Mouse (Mus musculus) midbrain, embryonic 10.5 days (tissue): ENCODE results near the gene Ptpn4. TPM values are rescaled to one million over a fixed set of nuclear protein-coding genes. Genes with fewer than 3 reads are reported as not detected.
A peak's percentile ranks its signal among the peaks of the same experiment; 100 is the strongest.

ENCODE experiments used
- DNase-seq: peaks from one replicate; pipeline ENCODE4 v3.0.0-alpha.2; 2017; ENCODE audit warnings: low spot score
- H3K27ac ChIP-seq: fragments of 300-500 bp; sonication (generic); replicated peaks from 2 replicates; pipeline ENCODE4 v1.5.1; 2016; ENCODE audit warnings: mild to moderate bottlenecking
- H3K27me3 ChIP-seq: fragments of 300-500 bp; sonication (generic); 2 replicates; pipeline ENCODE4 v1.6.1; 2016; ENCODE audit warnings: low read depth, mild to moderate bottlenecking; ENCODE audit not compliant: poor library complexity, severe bottlenecking
- H3K36me3 ChIP-seq: fragments of 300-500 bp; sonication (generic); 2 replicates; pipeline ENCODE4 v1.6.1; 2016; ENCODE audit warnings: mild to moderate bottlenecking, moderate library complexity
- H3K4me1 ChIP-seq: fragments of 300-500 bp; sonication (generic); 2 replicates; pipeline ENCODE4 v1.6.1; 2016
- H3K4me3 ChIP-seq: fragments of 300-500 bp; sonication (generic); 2 replicates; pipeline ENCODE4 v1.5.1; 2016; ENCODE audit warnings: mild to moderate bottlenecking, moderate library complexity
- H3K9me3 ChIP-seq: fragments of 300-500 bp; sonication (generic); replicated peaks from 2 replicates; pipeline ENCODE4 v1.6.1; 2016; ENCODE audit warnings: mild to moderate bottlenecking
- WGBS: fragments of 180-500 bp; shearing (Covaris S2); methylation state at CpG from one replicate; pipeline ENCODE4 v1.1.7; 2016; 5-methylcytosine and 5-hydroxymethylcytosine counted together
- polyA plus RNA-seq: library from polyadenylated mRNA; unstranded; fragments of >200 nt; fragmentation: Nextera tagmentation; extraction: Ambion mirVana; gene quantifications from 2 replicates; pipeline ENCODE4 v1.2.1, GENCODE M21; 2016

Gene Ptpn4
- polyA plus RNA-seq, 1 experiment from 2014 or later = 7.3 TPM

DNA sequence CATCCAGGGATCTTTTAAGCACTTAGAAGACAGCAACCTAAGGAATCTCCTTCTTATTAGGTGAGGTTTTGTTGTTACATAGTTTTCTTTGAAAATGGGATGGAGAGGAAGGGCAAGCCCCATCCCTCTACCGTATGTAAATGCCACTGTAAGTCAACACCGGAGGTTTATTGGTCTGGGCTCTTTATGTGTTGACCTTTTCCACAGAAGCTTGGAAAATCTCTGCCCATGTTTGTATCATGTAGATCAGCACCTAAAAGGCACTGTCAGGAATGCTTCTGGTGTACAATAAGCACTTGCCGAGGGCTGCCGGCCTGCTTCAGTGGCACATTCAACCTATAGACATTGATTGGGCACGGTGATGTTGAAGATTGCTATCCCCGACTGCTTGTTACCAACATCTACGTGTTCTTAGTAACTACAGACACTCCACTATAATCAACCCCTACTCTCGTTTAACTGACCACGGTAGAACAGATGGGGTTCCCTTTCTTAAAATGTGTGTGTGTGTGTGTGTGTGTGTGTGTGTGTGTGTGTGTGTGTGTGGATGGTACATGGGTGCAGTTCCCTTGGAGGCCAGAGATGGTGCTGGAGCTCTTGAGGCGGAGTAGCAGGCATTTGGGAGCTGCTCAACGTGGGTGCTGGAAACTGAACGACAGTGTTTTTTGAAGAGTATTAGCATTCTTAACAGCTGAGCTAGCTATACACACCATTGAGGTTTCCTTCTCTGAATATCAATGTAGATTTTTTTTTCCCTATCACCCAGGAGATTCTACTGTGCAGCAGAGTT is 11.9 kb upstream of the Ptpn4 start:
- no peak for DNase-seq
- no peaks in the 10 kb centered on the region for H3K9me3 ChIP-seq
- H3K4me3 ChIP-seq = no peak overlapping the region
- no peaks in the 10 kb centered on the region for H3K36me3 ChIP-seq
- H3K27me3 ChIP-seq = no peaks in the 10 kb centered on the region
- WGBS = 92% methylated on average over 12 of the region's 12 CpGs
- no peaks in the 10 kb centered on the region for H3K4me1 ChIP-seq
- H3K27ac ChIP-seq = no peak overlapping the region

DNA sequence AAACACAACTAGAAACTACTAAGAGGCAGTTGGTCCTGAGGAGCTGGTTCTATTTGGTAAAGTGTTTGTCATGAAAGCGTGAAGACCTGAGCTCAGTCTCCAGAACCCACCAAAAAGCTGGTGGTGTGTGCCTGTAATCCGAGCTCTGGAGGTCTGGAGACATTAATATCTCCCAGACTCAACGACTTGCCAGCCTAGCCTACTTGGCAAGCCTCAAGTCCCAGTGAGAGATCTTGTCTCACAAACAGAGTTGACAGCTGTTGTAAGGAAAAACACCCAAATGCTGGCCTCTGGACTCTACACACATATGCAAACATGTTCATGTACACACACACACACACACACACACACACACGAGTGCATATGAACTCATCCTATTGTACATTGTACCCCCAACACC is 7.9 kb upstream of the Ptpn4 start:
- Histone ChIP-seq H3K27ac (no peak overlapping the region), H3K36me3 (no peaks in the 10 kb centered on the region), H3K9me3 (no peaks in the 10 kb centered on the region), H3K4me1 (no peaks in the 10 kb centered on the region), H3K4me3 (no peak overlapping the region), H3K27me3 (no peaks in the 10 kb centered on the region)
- no peak for DNase-seq
- 88% methylated on average over 4 of the region's 4 CpGs for WGBS

DNA sequence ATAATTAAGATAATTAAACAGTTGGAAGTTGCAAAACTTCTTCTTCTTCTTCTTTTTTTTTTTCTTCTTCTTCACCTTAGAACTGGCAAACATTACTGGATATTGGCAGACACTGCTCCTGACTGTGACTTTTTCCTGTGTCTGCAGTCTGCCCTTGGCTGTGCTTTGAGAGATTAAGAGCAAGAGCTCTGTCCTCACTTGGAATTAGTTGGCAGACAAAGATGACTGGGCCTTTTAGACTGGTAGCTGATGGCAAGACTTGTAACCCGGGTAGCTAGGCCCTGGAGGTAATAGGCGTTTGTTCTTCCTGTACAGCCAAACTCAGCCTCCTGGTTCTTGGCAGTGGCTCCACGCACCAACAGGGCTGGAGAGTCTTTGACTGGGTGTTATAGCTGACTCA is 5.7 kb upstream of the Ptpn4 start:
- no peaks in the 10 kb centered on the region for H3K4me1 ChIP-seq
- H3K27me3 ChIP-seq = no peaks in the 10 kb centered on the region
- H3K4me3 ChIP-seq = no peak overlapping the region
- H3K27ac ChIP-seq = no peak overlapping the region
- DNase-seq = no peak
- no peaks in the 10 kb centered on the region for H3K9me3 ChIP-seq
- no peaks in the 10 kb centered on the region for H3K36me3 ChIP-seq
- WGBS = 78% methylated on average over 3 of the region's 3 CpGs

DNA sequence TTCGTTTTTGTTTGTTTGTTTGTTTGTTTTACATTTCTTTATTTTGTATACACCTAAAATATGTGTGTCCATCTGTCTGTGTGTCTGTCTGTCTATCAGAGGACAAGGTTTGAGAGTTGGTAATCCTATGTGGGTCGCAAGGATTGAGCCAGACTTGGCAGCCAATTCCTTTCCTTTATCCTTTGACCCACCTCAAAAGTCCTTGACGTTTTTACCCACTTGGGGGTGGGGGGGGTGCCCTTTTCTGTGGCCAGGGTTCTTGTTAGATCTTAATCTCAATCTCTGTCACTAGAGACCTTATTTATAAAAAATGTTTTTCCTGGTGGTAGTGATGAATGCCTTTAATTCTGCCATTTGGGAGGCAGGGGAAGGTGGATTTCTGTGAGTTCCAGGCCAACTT is 828 bp upstream of the Ptpn4 start:
- DNase-seq = no peak
- Histone ChIP-seq H3K4me3 (no peak overlapping the region), H3K4me1 (peaks cover 20% of the 10 kb centered on the region), H3K27ac (no peak overlapping the region), H3K27me3 (no peaks in the 10 kb centered on the region), H3K36me3 (no peaks in the 10 kb centered on the region), H3K9me3 (no peaks in the 10 kb centered on the region)
- 43% methylated on average over 3 of the region's 3 CpGs for WGBS

DNA sequence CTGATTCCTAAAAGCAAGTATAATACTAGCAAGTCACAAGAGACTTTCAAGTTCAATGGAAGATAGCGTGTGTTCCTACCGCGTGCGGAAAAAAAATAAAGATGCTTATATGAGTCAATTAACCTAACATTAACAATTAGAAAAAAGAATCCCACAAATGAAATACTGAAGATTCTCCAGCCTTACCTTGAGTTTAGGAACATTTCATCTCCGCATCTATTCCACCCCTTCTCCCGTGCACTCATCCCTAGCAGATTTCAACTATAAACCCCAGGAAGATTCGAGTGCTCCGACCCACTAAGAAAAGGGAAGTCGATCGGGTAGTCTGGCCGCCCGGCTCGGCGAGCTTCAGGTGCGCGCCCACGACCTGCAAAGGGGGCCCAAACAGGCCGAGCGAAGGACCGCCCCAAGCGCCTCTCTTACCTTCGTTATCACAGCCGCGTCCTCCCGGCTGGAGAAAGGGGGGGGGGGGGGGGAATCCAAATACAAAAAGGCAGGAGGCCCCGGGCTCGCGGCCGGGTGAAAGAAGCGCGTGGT is 866 bp downstream of the Ptpn4 start:
- Histone ChIP-seq H3K27ac (peak overlapping the region; percentile 97), H3K9me3 (no peaks in the 10 kb centered on the region), H3K27me3 (no peaks in the 10 kb centered on the region), H3K36me3 (no peaks in the 10 kb centered on the region), H3K4me3 (peak overlapping the region; percentile 91), H3K4me1 (peaks cover 20% of the 10 kb centered on the region)
- WGBS = under 1% methylated on average over 31 of the region's 31 CpGs
- no peak for DNase-seq

DNA sequence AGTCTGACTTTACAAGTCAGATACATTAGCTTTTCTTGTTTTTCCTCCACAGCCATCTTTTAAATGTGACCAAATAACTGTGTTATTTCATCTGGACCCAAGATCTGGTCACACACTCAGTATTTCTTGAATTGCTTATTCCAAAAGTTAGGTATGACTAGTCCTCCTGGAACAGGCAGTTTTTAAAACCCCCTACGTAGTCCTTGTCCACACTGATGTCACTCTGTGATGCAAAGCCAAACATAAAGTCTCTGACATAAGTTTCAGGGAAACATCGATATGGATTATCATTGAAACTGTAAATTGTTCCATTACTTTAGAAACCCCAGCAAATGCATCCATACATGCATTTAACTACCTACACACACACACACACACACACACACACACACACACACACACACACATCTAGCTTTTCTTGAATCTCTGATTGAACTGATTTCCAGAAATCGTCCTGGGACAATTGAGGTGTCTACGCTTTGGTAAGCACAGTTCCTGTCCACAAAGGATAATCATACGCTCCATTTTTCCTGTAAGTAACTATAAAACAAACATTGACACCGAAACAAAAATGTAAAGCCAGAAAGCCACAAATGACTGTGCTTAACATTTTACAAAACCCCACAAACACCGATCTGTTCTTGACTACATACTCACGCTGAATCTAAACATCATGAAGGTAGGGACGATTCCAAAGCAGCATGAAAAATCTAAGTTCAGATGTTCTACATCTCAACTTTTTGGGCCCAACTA is 1.5 kb downstream of the Ptpn4 start:
- Histone ChIP-seq H3K36me3 (no peaks in the 10 kb centered on the region), H3K4me3 (peak overlapping the region; percentile 91), H3K27ac (peak overlapping the region; percentile 97), H3K27me3 (no peaks in the 10 kb centered on the region), H3K4me1 (peaks cover 20% of the 10 kb centered on the region), H3K9me3 (no peaks in the 10 kb centered on the region)
- WGBS = 20% methylated on average over 9 of the region's 9 CpGs
- no peak for DNase-seq

DNA sequence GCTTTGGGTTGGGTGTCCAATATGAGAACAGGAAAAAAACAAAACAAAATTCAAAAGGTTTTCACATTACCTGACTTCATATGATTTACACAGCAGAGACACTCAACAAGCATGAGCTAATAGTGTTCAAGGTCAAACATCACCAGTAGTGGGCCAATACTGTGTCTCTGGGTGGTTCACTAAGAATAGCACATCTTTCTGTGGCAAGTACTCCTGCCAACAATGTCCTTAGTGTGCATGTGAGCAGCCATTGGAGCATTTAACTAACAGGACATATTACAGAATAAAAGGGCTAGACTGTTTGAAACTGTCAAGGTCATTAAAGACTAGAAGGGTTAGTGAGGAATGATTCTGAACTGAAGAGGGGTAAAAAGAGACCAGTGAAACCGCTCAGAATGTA is 9.3 kb downstream of the Ptpn4 start:
- 89% methylated on average over 1 of the region's 1 CpGs for whole genome bisulfite sequencing

DNA sequence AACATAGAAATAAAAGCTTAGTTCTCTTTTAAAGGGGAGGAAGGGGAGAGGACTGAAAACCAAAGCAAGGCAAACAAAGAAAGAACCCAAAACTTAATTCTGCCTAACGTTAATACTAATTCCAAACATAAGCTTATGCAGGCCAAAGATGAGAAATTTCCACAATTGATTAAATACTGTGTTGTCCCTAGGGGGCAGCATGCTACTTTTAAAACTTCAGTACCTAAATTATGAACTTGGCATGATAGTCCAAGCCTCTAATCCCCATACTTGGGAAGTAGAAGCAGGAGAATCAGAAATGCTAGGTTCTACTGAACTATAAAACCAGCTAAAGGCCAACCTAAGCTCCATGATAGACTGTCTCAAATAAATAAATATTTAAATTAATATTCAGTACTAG is 18.7 kb downstream of the Ptpn4 start:
- Histone ChIP-seq H3K4me3 (no peak overlapping the region), H3K4me1 (no peaks in the 10 kb centered on the region), H3K27ac (no peak overlapping the region), H3K36me3 (no peaks in the 10 kb centered on the region), H3K27me3 (no peaks in the 10 kb centered on the region), H3K9me3 (no peaks in the 10 kb centered on the region)
- no peak for DNase-seq
- whole genome bisulfite sequencing = 79% methylated on average over 1 of the region's 1 CpGs

More for the DNA sequence above, 9.3 kb downstream of the Ptpn4 start:
- Histone ChIP-seq H3K27me3 (no peaks in the 10 kb centered on the region), H3K4me3 (no peak overlapping the region), H3K9me3 (no peaks in the 10 kb centered on the region), H3K4me1 (no peaks in the 10 kb centered on the region), H3K27ac (no peak overlapping the region), H3K36me3 (0 out of 2 replicates have a peak, but pooled peaks cover 4% of the 10 kb centered on the region)
- DNase-seq = no peak

DNA sequence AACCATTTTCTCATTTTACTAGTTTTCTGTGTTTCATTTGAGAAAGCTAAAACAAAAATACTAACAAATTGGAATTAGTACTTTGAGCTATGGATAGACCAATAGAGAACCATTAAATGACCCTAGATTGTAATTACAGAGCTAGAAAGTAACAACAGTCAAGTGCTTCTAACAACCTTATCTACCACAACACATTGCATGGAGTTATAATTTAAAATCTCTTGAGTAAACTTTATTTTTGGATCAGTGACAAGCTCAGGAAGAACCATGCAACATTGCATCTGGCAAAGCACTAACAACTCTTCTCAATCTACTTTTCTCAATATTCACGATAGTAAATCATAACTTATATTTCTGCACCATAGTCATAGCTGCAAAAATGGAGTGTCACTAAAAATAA is 29.7 kb downstream of the Ptpn4 start:
- Histone ChIP-seq H3K27ac (no peak overlapping the region), H3K9me3 (no peaks in the 10 kb centered on the region), H3K36me3 (no peaks in the 10 kb centered on the region), H3K4me1 (no peaks in the 10 kb centered on the region), H3K4me3 (no peak overlapping the region), H3K27me3 (no peaks in the 10 kb centered on the region)
- no peak for DNase-seq
- WGBS = 93% methylated on average over 1 of the region's 1 CpGs

DNA sequence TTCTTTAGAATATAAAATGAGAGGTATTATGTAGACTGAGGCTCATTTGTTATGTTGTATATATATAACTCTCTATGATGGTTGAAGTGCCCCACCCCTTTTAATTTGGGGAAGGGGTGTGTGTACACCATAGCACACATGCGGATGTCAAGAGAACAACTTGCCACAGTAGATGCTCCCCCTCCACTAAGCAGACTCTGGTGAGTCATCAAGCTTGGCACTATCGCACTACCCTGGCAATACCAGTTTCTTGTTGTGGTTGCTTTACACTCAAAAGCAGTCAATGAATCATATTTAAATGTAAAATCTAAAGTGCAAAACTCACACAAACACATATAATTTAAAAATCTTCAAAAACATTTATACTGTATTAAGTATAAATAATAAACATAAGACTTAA is 31.4 kb downstream of the Ptpn4 start:
- no peaks in the 10 kb centered on the region for H3K27me3 ChIP-seq
- H3K4me1 ChIP-seq = no peaks in the 10 kb centered on the region
- H3K27ac ChIP-seq = no peak overlapping the region
- H3K9me3 ChIP-seq = no peaks in the 10 kb centered on the region
- WGBS = 94% methylated on average over 2 of the region's 2 CpGs
- no peak overlapping the region for H3K4me3 ChIP-seq
- H3K36me3 ChIP-seq = no peaks in the 10 kb centered on the region
- no peak for DNase-seq

DNA sequence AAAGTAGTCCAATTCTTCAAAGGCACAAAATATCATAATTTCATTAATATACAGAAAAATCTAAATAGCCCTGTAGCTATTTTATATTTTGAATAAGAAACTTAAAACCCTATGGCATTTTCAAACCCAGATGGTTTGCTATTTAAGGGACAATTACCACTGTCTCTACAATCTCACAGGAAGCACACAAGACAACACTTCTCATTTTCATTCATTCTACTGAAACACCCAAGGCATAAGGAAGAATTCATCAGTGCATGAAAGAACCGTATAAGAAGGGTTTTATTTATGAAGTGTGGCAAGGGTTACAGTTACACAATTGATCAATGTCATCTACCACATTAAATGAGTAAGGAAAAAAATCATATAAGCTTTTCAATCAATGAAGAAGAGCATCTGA is 32.8 kb downstream of the Ptpn4 start:
- Histone ChIP-seq H3K27ac (no peak overlapping the region), H3K4me1 (no peaks in the 10 kb centered on the region), H3K9me3 (no peaks in the 10 kb centered on the region), H3K27me3 (no peaks in the 10 kb centered on the region), H3K4me3 (no peak overlapping the region), H3K36me3 (no peaks in the 10 kb centered on the region)
- DNase-seq = no peak
- WGBS = 84% methylated on average over 1 of the region's 1 CpGs

DNA sequence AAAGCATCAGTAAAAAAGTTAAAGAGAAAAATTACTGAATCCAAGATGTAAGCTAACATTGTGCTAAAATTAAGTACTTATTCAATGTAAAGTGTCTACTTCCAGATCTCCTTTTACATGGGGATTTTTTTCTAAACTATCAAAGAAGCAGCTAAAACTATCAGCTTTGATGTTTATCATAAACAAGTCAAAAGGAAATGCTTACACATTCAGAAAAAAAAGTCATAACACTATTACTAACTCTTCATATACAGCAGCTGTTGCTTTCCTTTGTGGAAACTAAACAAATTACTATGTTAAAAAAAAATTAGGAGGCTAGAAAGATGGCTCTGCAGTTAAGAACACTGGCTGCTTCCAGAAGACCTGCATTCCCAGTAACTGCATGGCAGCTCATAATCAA is 42.2 kb downstream of the Ptpn4 start:
- Histone ChIP-seq H3K27ac (no peak overlapping the region), H3K4me1 (no peaks in the 10 kb centered on the region), H3K27me3 (no peaks in the 10 kb centered on the region), H3K9me3 (no peaks in the 10 kb centered on the region), H3K4me3 (no peak overlapping the region), H3K36me3 (peaks cover 7% of the 10 kb centered on the region; the same call in 1 of the 2 replicates)
- DNase-seq = no peak

DNA sequence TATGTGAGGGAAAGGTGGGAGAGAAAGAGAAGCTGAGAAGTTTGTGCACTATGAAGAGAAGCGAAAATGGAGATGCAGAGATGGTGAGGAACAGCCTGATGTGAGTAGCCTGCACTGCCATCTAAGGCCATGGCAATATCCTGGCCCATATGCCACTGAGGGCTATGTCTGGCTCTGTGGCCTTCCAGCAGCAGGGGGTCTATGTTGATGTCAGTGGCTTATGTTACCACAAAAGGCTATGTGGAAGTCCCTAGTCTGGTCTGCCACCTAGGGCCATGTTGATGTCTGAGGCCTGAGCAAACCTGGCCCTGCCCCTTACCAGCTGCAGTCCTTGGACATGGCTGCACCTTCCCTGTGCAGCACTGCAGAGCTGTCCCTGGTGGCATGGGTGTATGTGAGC is 43.1 kb downstream of the Ptpn4 start:
- DNase-seq = no peak
- Histone ChIP-seq H3K27ac (no peak overlapping the region), H3K27me3 (no peaks in the 10 kb centered on the region), H3K36me3 (peaks cover 7% of the 10 kb centered on the region; the same call in 1 of the 2 replicates), H3K4me3 (no peak overlapping the region), H3K9me3 (no peaks in the 10 kb centered on the region), H3K4me1 (no peaks in the 10 kb centered on the region)
- WGBS = 87% methylated on average over 1 of the region's 1 CpGs
